ENCODE assay signal across 7 mouse cellular contexts in genomic region chr13:71458061-71458935, GRCm38 (mm10).
DNase-seq lines count a peak whose midpoint lies in the region; ATAC-seq and TF ChIP-seq lines count a peak whose summit lies in the region.

No protein-coding gene starts in this region.

- H3K36me3 ChIP-seq in midbrain, embryonic 14.5 days (ENCODE audit: control insufficient read depth, insufficient read depth, low read length), result no peaks in the 10 kb centered on the region
- no peaks in the 10 kb centered on the region for H3K36me3 ChIP-seq in testis, adult 2 months (ENCODE audit: control insufficient read depth, insufficient read depth, low read length)

- H3K9me3 ChIP-seq in midbrain, embryonic 14.5 days (ENCODE audit: control insufficient read depth, low read length), result no peaks in the 10 kb centered on the region

- DNase-seq in adrenal gland, postnatal 4 days (ENCODE audit: low spot score in 2 of 2), result peak; percentile 39 to 48
- peak; percentile 87 for DNase-seq in embryo, embryonic 9.5 days (ENCODE audit: extremely low spot score)
- peak; percentile 70 to 74 for DNase-seq in gastrocnemius, postnatal 4 days (ENCODE audit: low spot score in 2 of 2)
- DNase-seq in kidney, adult 11 months, result peak; percentile 45
- peak; percentile 43 to 71 for DNase-seq in left cerebral cortex, postnatal 36 days (ENCODE audit: low spot score in 2 of 2)
- peak; percentile 93 for DNase-seq in midbrain, embryonic 14.5 days

- H3K4me2 ChIP-seq in midbrain, embryonic 14.5 days (ENCODE audit: low read length), result peak overlapping the region; percentile 52

- peak overlapping the region; percentile 15; the same call in 1 of the 2 replicates for H3K4me3 ChIP-seq in midbrain, embryonic 14.5 days (replicated peaks; ENCODE audit: low read depth, low read length)
- peak overlapping the region; percentile 41 for H3K4me3 ChIP-seq in testis, adult 2 months (ENCODE audit: control insufficient read depth, low read depth, low read length)

- 2% methylated on average over 25 of the region's 25 CpGs for WGBS in midbrain, embryonic 14.5 days

- H3K27ac ChIP-seq in midbrain, embryonic 14.5 days (replicated peaks; ENCODE audit: low read depth, low read length), result peak overlapping the region; percentile 77
- no peak overlapping the region for H3K27ac ChIP-seq in testis, adult 2 months (ENCODE audit: control insufficient read depth, insufficient read depth, low read depth, low read length)

- peak overlapping the region; percentile 39; the same call in 1 of the 2 replicates for H3K9ac ChIP-seq in midbrain, embryonic 14.5 days (replicated peaks; ENCODE audit: low read length)

- peak; percentile 87 for TF ChIP-seq CTCF in testis, adult 2 months (IDR thresholded peaks at IDR 0.05; ENCODE audit: control insufficient read depth, insufficient read depth, insufficient replicate concordance, low read depth, low read length)

- peak; percentile 90 for ATAC-seq in midbrain, embryonic 14.5 days (ENCODE audit: low FRiP score, low TSS enrichment)

- peaks cover 18% of the 10 kb centered on the region for H3K4me1 ChIP-seq in midbrain, embryonic 14.5 days (ENCODE audit: control insufficient read depth, insufficient read depth, low read length)
- H3K4me1 ChIP-seq in testis, adult 2 months (ENCODE audit: control insufficient read depth, insufficient read depth, low read length), result peaks cover 12% of the 10 kb centered on the region

- no peak for TF ChIP-seq POLR2A in testis, adult 2 months (IDR thresholded peaks at IDR 0.05; ENCODE audit: control insufficient read depth, low read depth, low read length)

- no peaks in the 10 kb centered on the region; the same call in 1 of the 2 replicates for H3K27me3 ChIP-seq in midbrain, embryonic 14.5 days (ENCODE audit: control insufficient read depth, insufficient read depth, low read length)
- H3K27me3 ChIP-seq in testis, adult 2 months (ENCODE audit: control insufficient read depth, insufficient read depth, low read length), result no peaks in the 10 kb centered on the region

- intact Hi-C loops in left cerebral cortex, postnatal 36 days (cut with DNase I), result loop anchor here (5.0 to 10.0 kb wide), 5 partner anchors 213 to 1307 kb away; partner anchors contain the start of gene Irx1
